Mouse (Mus musculus): ENCODE data around the gene Tmco3. TPM values are rescaled to one million over a fixed set of nuclear protein-coding genes. Genes with fewer than 3 reads are reported as not detected.

Tmco3 gene
- polyA plus RNA-seq, 1 experiment = 28.2 TPM

DNA sequence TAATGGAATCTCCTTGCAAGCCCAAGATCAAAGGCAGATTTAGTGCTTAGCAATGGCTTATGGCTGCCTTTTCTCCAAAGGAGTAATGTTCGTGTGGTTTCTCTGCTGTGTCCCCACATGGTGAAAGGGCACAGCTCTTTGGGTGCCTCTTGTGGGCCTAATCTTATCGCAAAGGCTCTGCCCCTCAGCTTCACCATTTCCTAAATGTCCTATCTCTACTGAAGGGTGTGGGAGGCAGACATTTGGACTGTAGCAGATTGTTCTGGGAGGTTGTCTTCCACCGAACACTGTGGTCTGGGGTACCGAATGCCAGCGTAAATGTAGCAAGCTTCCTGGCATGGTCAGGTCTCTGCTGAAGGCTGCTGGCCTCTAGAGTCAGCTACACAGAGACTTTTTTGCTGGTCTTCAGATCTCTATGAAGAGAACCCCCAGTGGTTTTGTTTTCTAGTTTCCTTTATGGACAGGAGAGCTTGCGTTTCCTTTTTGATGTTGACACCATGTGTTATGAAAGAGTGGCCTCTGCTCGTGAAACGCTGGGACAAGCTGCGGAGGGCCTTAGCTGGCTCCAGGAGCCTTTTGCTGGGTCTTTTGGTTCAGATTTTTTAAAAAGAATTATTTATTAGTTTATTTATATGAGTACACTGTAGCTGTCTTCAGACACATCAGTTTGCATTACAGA is 65.3 kb downstream of the Tmco3 start:
- H3K79me2 ChIP-seq (ENCODE audit: control insufficient read depth, insufficient read depth) = peaks cover 71% of the 10 kb centered on the region

DNA sequence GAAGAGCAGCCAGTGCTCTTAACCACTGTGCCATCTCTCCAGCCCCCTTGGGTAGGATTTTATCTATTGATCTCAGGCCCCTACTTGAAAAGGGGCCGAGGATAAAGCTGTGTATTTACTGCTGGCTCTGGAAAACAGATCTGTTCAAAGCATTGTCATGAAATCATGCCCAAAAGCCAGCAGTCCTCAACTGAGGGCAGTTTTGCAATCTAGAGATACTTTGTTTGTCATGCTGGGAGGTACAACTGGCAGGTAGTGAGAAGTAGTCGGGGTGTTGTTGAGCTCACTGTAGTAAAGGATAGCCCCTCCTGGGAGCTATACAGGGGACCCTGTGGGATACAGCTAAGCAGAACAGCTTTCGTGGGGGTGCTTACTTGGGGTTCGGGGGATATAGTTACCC is 65.9 kb downstream of the Tmco3 start:
- no peak overlapping the region for H3K4me3 ChIP-seq
- TF ChIP-seq POLR2AphosphoS2 (IDR thresholded peaks at IDR 0.05; ENCODE audit: insufficient read length, low read depth) (no peak), TCF12 (IDR thresholded peaks at IDR 0.05; ENCODE audit: insufficient read depth, poor library complexity, severe bottlenecking) (no peak)
- no peak overlapping the region for H3K4me2 ChIP-seq (ENCODE audit: low read depth)
- H3ac ChIP-seq (ENCODE audit: control insufficient read depth, insufficient read length) = no peak overlapping the region
- peaks cover 69% of the 10 kb centered on the region for H3K79me2 ChIP-seq (ENCODE audit: control insufficient read depth, insufficient read depth)
- H3K27me3 ChIP-seq (ENCODE audit: control insufficient read depth, insufficient read depth, insufficient read length) = no peaks in the 10 kb centered on the region
- peaks cover 29% of the 10 kb centered on the region for H3K36me3 ChIP-seq (ENCODE audit: control insufficient read depth, insufficient read depth)

More for the DNA sequence above, 65.3 kb downstream of the Tmco3 start:
- Histone ChIP-seq H3K4me2 (ENCODE audit: low read depth) (no peak overlapping the region), H3ac (ENCODE audit: control insufficient read depth, insufficient read length) (no peak overlapping the region), H3K4me3 (no peak overlapping the region), H3K27me3 (ENCODE audit: control insufficient read depth, insufficient read depth, insufficient read length) (no peaks in the 10 kb centered on the region), H3K36me3 (ENCODE audit: control insufficient read depth, insufficient read depth) (peaks cover 25% of the 10 kb centered on the region)
- TF ChIP-seq POLR2AphosphoS2 (IDR thresholded peaks at IDR 0.05; ENCODE audit: insufficient read length, low read depth) (no peak), E2F4 (IDR thresholded peaks at IDR 0.05; ENCODE audit: insufficient read depth) (no peak), TCF3 (IDR thresholded peaks at IDR 0.05; ENCODE audit: insufficient read length, low read depth) (no peak), MAX (IDR thresholded peaks at IDR 0.05; ENCODE audit: low read depth) (no peak), MYOG (IDR thresholded peaks at IDR 0.05; ENCODE audit: control insufficient read depth in 1 of 3, insufficient read depth in 1 of 3, insufficient read length in 2 of 3, low read depth in 2 of 3) (no peak), REST (IDR thresholded peaks at IDR 0.05; ENCODE audit: insufficient read depth, insufficient read length) (no peak), POLR2A (IDR thresholded peaks at IDR 0.05; ENCODE audit: insufficient read length, low read depth) (no peak), SRF (IDR thresholded peaks at IDR 0.05; ENCODE audit: control insufficient read depth, insufficient read length, low read depth) (no peak), CEBPB (IDR thresholded peaks at IDR 0.05; ENCODE audit: insufficient read depth, poor library complexity, severe bottlenecking) (no peak), MYOD1 (IDR thresholded peaks at IDR 0.05; ENCODE audit: control insufficient read depth in 1 of 3, insufficient read length in 2 of 3, low read depth in 2 of 3) (no peak), USF1 (IDR thresholded peaks at IDR 0.05; ENCODE audit: low read depth) (no peak), TCF12 (IDR thresholded peaks at IDR 0.05; ENCODE audit: insufficient read depth, poor library complexity, severe bottlenecking) (no peak)

DNA sequence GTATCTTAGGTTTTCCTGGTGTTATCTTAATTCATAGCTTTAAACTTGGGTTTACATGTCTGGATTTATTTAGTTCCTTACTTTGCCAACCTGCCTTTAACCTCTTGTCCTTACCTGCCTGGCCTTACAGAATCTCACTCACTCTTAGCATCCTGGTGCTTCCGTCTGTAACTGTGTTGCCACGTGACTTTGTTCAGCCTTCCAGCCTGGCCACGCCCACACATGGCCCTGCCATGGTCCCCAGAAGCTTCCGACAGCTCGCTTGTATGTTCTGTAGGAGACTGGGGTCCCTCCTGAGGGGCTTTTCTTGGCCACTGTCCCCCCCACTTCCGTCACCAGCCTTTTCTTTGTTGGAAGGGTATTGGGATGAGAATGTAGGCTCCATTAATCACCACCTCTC is 68.2 kb downstream of the Tmco3 start:
- H3ac ChIP-seq (ENCODE audit: control insufficient read depth, insufficient read length) = no peak overlapping the region
- no peak for TF ChIP-seq TCF3 (IDR thresholded peaks at IDR 0.05; ENCODE audit: insufficient read length, low read depth)
- no peak for TF ChIP-seq POLR2AphosphoS2 (IDR thresholded peaks at IDR 0.05; ENCODE audit: insufficient read length, low read depth)
- TF ChIP-seq REST (IDR thresholded peaks at IDR 0.05; ENCODE audit: insufficient read depth, insufficient read length) = no peak
- TF ChIP-seq SRF (IDR thresholded peaks at IDR 0.05; ENCODE audit: control insufficient read depth, insufficient read length, low read depth) = no peak
- no peak for TF ChIP-seq MYOG (IDR thresholded peaks at IDR 0.05; ENCODE audit: control insufficient read depth in 1 of 3, insufficient read depth in 1 of 3, insufficient read length in 2 of 3, low read depth in 2 of 3)
- TF ChIP-seq CEBPB (IDR thresholded peaks at IDR 0.05; ENCODE audit: insufficient read depth, poor library complexity, severe bottlenecking) = no peak

DNA sequence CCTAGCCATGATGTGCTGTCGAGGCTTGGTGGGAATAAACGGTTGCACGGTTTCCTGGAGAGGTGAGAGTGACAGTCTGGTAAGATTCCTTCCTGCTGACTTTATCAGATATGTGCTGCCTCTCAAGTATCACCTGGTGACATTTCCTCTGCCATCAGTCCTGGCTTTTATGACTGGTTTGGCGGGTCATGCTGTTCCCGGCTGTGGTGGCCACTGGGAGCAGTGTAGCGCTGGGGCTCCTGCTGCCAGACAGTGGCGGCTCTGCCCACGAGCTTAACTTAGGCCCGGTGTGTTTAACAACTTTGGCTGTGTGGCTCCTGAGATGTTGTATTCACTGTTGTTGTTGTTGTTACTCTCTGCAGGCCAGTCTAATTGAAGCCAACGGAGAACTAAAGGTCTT is 68.7 kb downstream of the Tmco3 start:
- H3K4me2 ChIP-seq (ENCODE audit: low read depth) = no peak overlapping the region
- H3K4me3 ChIP-seq = no peak overlapping the region
- H3K79me2 ChIP-seq (ENCODE audit: control insufficient read depth, insufficient read depth) = peaks cover 71% of the 10 kb centered on the region
- no peaks in the 10 kb centered on the region for H3K27me3 ChIP-seq (ENCODE audit: control insufficient read depth, insufficient read depth, insufficient read length)
- H3ac ChIP-seq (ENCODE audit: control insufficient read depth, insufficient read length) = no peak overlapping the region
- peaks cover 30% of the 10 kb centered on the region for H3K36me3 ChIP-seq (ENCODE audit: control insufficient read depth, insufficient read depth)
- no peak for TF ChIP-seq MYOD1 (IDR thresholded peaks at IDR 0.05; ENCODE audit: control insufficient read depth in 1 of 3, insufficient read length in 2 of 3, low read depth in 2 of 3)

More for the DNA sequence above, 68.2 kb downstream of the Tmco3 start:
- Histone ChIP-seq H3K79me2 (ENCODE audit: control insufficient read depth, insufficient read depth) (peaks cover 69% of the 10 kb centered on the region), H3K36me3 (ENCODE audit: control insufficient read depth, insufficient read depth) (peaks cover 29% of the 10 kb centered on the region), H3K27me3 (ENCODE audit: control insufficient read depth, insufficient read depth, insufficient read length) (no peaks in the 10 kb centered on the region), H3K4me2 (ENCODE audit: low read depth) (no peak overlapping the region), H3K4me3 (no peak overlapping the region)

DNA sequence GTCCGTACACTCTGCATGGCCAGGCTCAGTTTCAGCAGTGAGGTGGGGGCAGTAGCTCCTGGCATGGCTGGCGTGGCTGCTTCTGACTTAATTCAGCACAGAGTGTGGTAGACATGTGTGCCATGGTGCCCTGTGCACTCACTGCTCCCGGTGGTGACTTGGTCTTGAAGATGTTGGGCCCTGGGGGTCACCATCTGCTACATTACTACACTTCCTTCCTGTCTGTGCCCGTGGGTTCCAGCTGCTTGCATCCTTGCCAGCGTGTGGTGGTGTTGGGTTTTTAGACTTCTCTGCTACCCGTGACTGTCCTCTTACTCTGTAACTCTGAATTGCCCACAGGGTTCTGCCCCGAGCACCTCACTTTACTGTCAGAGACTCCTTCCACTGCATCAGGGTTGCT is 72.2 kb downstream of the Tmco3 start:
- TF ChIP-seq TCF12 (IDR thresholded peaks at IDR 0.05; ENCODE audit: insufficient read depth, poor library complexity, severe bottlenecking) (no peak), SRF (IDR thresholded peaks at IDR 0.05; ENCODE audit: control insufficient read depth, insufficient read length, low read depth) (no peak), POLR2A (IDR thresholded peaks at IDR 0.05; ENCODE audit: insufficient read length, low read depth) (no peak), REST (IDR thresholded peaks at IDR 0.05; ENCODE audit: insufficient read depth, insufficient read length) (no peak), MYOG (IDR thresholded peaks at IDR 0.05; ENCODE audit: control insufficient read depth in 1 of 3, insufficient read depth in 1 of 3, insufficient read length in 2 of 3, low read depth in 2 of 3) (no peak), USF1 (IDR thresholded peaks at IDR 0.05; ENCODE audit: low read depth) (no peak), MAX (IDR thresholded peaks at IDR 0.05; ENCODE audit: low read depth) (no peak)
- no peaks in the 10 kb centered on the region for H3K27me3 ChIP-seq (ENCODE audit: control insufficient read depth, insufficient read depth, insufficient read length)
- H3K79me2 ChIP-seq (ENCODE audit: control insufficient read depth, insufficient read depth) = peaks cover 65% of the 10 kb centered on the region

More for the DNA sequence above, 72.2 kb downstream of the Tmco3 start:
- no peak overlapping the region for H3K4me3 ChIP-seq
- H3K36me3 ChIP-seq (ENCODE audit: control insufficient read depth, insufficient read depth) = peaks cover 46% of the 10 kb centered on the region
- H3K4me2 ChIP-seq (ENCODE audit: low read depth) = no peak overlapping the region
- no peak overlapping the region for H3ac ChIP-seq (ENCODE audit: control insufficient read depth, insufficient read length)
